Mouse (Mus musculus) thymus, adult 2 months (tissue): Measurements from ENCODE around the gene Tor1a.

Experiments
- CTCF ChIP-seq: fragments of 200-500 bp; IDR thresholded peaks from 2 replicates; pipeline ENCODE4 v1.5.1; 2012; ENCODE audit warnings: mild to moderate bottlenecking, control low read depth, low read length, moderate library complexity, borderline replicate concordance; ENCODE audit not compliant: control insufficient read depth, poor library complexity, insufficient read depth; ENCODE audit errors: extremely low read depth
- POLR2A ChIP-seq: fragments of 200-500 bp; IDR thresholded peaks from 2 replicates; pipeline ENCODE4 v1.6.1; 2012; ENCODE audit warnings: mild to moderate bottlenecking, low read length, control low read depth, moderate library complexity; ENCODE audit not compliant: control insufficient read depth, poor library complexity, insufficient read depth; ENCODE audit errors: extremely low read depth

- no peak for TF ChIP-seq POLR2A
- TF ChIP-seq CTCF: no peak
These were observed 33.7 kb downstream of the Tor1a start for GRCm38 (mm10) chr2:30933917-30934450.
